Mouse (Mus musculus): ENCODE measurements around the gene Btg1.

Gene Btg1

GRCm38 (mm10) chr10:96663739-96664430 lies 47.1 kb downstream of the Btg1 start:
- peak; percentile 86 for DNase-seq (ENCODE audit: low read depth)
